Mouse (Mus musculus): ENCODE data around the gene Ppig. TPM values are rescaled to one million over a fixed set of nuclear protein-coding genes. Genes with fewer than 3 reads are reported as not detected.

Gene Ppig
- polyA plus RNA-seq, 1 experiment from 2014 or later: 125 TPM

GRCm38 (mm10) chr2:69700446-69700845 is 21.9 kb upstream of the Ppig start:
- 95% methylated on average over 8 of the region's 8 CpGs for WGBS
- Histone ChIP-seq H3K9ac (no peak overlapping the region), H3K4me3 (no peak overlapping the region), H3K27ac (no peak overlapping the region), H3K36me3 (replicated peaks) (peaks cover 42% of the 10 kb centered on the region), H3K27me3 (replicated peaks) (no peaks in the 10 kb centered on the region), H3K9me3 (no peaks in the 10 kb centered on the region; the same call in none of the 2 replicates), H3K4me1 (no peaks in the 10 kb centered on the region), H3K4me2 (no peak overlapping the region)
- no peak for ATAC-seq (replicated peaks)

- WGBS: 91% methylated on average over 14 of the region's 14 CpGs
- Histone ChIP-seq H3K36me3 (replicated peaks) (no peaks in the 10 kb centered on the region), H3K9me3 (no peaks in the 10 kb centered on the region), H3K4me3 (peak overlapping the region; percentile 95; the same call in 1 of the 2 replicates), H3K4me2 (0 out of 2 replicates have a peak overlapping the region, but pooled peaks have one; percentile 78), H3K4me1 (peaks cover 9% of the 10 kb centered on the region), H3K27me3 (replicated peaks) (0 out of 2 replicates have a peak, but pooled peaks cover 11% of the 10 kb centered on the region), H3K9ac (no peak overlapping the region), H3K27ac (no peak overlapping the region)
- no peak for ATAC-seq (replicated peaks)
Measured at GRCm38 (mm10) chr2:69712171-69712570, 10.2 kb upstream of the Ppig start.

GRCm38 (mm10) chr2:69712981-69713625 is 9.2 kb upstream of the Ppig start, which contains the start of gene Fastkd1:
TSS of gene Fastkd1 (minus strand) at chr2:69713516.
- no peaks in the 10 kb centered on the region for H3K36me3 ChIP-seq (replicated peaks)
- H3K9ac ChIP-seq: peak within 1 kb of the TSS; percentile 77
- H3K4me2 ChIP-seq: peak within 1 kb of the TSS; percentile 78
- peak; percentile 99 for ATAC-seq (replicated peaks)
- H3K4me3 ChIP-seq: peak within 1 kb of the TSS; percentile 95
- 0 out of 2 replicates have a peak, but pooled peaks cover 11% of the 10 kb centered on the region for H3K27me3 ChIP-seq (replicated peaks)
- no peaks in the 10 kb centered on the region for H3K9me3 ChIP-seq
- peaks cover 9% of the 10 kb centered on the region for H3K4me1 ChIP-seq
- peak within 1 kb of the TSS; percentile 79 for H3K27ac ChIP-seq
- WGBS: under 1% methylated on average over 39 of the region's 39 CpGs

- no peak overlapping the region for H3K27ac ChIP-seq
- H3K4me3 ChIP-seq: peak overlapping the region; percentile 95
- no peaks in the 10 kb centered on the region for H3K36me3 ChIP-seq (replicated peaks)
- H3K9me3 ChIP-seq: no peaks in the 10 kb centered on the region
- peak overlapping the region; percentile 78 for H3K4me2 ChIP-seq
- ATAC-seq (replicated peaks): peak; percentile 61; the same call in 1 of the 2 replicates
- WGBS: 34% methylated on average over 4 of the region's 4 CpGs
- H3K4me1 ChIP-seq: peaks cover 9% of the 10 kb centered on the region
- H3K9ac ChIP-seq: no peak overlapping the region; the same call in 1 of the 2 replicates
- 0 out of 2 replicates have a peak, but pooled peaks cover 11% of the 10 kb centered on the region for H3K27me3 ChIP-seq (replicated peaks)
Measured at GRCm38 (mm10) chr2:69713626-69714014, 8.7 kb upstream of the Ppig start.

- H3K9ac ChIP-seq: no peak overlapping the region
- H3K4me1 ChIP-seq: peaks cover 9% of the 10 kb centered on the region
- H3K36me3 ChIP-seq (replicated peaks): no peaks in the 10 kb centered on the region
- 78% methylated on average over 5 of the region's 5 CpGs for WGBS
- H3K9me3 ChIP-seq: no peaks in the 10 kb centered on the region
- H3K4me3 ChIP-seq: no peak overlapping the region
- no peak overlapping the region for H3K27ac ChIP-seq
- no peak for ATAC-seq (replicated peaks)
- H3K27me3 ChIP-seq (replicated peaks): 0 out of 2 replicates have a peak, but pooled peaks cover 11% of the 10 kb centered on the region
- H3K4me2 ChIP-seq: no peak overlapping the region
Measured at GRCm38 (mm10) chr2:69714126-69714525, 8.2 kb upstream of the Ppig start.

- WGBS: 75% methylated on average over 3 of the region's 3 CpGs
- no peak overlapping the region for H3K9ac ChIP-seq
- no peak for ATAC-seq (replicated peaks)
- peaks cover 19% of the 10 kb centered on the region for H3K27me3 ChIP-seq (replicated peaks)
- H3K9me3 ChIP-seq: no peaks in the 10 kb centered on the region
- H3K27ac ChIP-seq: no peak overlapping the region
- H3K4me2 ChIP-seq: no peak overlapping the region
- H3K4me1 ChIP-seq: peaks cover 9% of the 10 kb centered on the region
- H3K36me3 ChIP-seq (replicated peaks): no peaks in the 10 kb centered on the region
- H3K4me3 ChIP-seq: no peak overlapping the region
Measured at GRCm38 (mm10) chr2:69716483-69716882, 5.9 kb upstream of the Ppig start.

GRCm38 (mm10) chr2:69719121-69719520 is 3.2 kb upstream of the Ppig start:
- Histone ChIP-seq H3K4me1 (peaks cover 7% of the 10 kb centered on the region), H3K27ac (no peak overlapping the region), H3K9ac (no peak overlapping the region), H3K4me2 (no peak overlapping the region), H3K27me3 (replicated peaks) (peaks cover 18% of the 10 kb centered on the region), H3K36me3 (replicated peaks) (no peaks in the 10 kb centered on the region), H3K4me3 (no peak overlapping the region), H3K9me3 (no peaks in the 10 kb centered on the region)
- ATAC-seq (replicated peaks): no peak
- WGBS: 93% methylated on average over 1 of the region's 1 CpGs

GRCm38 (mm10) chr2:69722650-69723518 is 539 bp downstream of the Ppig start:
- no peaks in the 10 kb centered on the region for H3K36me3 ChIP-seq (replicated peaks)
- peak overlapping the region; percentile 97 for H3K4me3 ChIP-seq
- under 1% methylated on average over 87 of the region's 91 CpGs for WGBS
- peaks cover 8% of the 10 kb centered on the region for H3K27me3 ChIP-seq (replicated peaks)
- peak; percentile 98 for ATAC-seq (replicated peaks)
- no peaks in the 10 kb centered on the region for H3K9me3 ChIP-seq
- H3K4me2 ChIP-seq: peak overlapping the region; percentile 74
- H3K27ac ChIP-seq: peak overlapping the region; percentile 88
- H3K4me1 ChIP-seq: peaks cover 16% of the 10 kb centered on the region
- peak overlapping the region; percentile 82 for H3K9ac ChIP-seq

GRCm38 (mm10) chr2:69723519-69723825 is 1.1 kb downstream of the Ppig start:
- 2% methylated on average over 13 of the region's 13 CpGs for WGBS
- Histone ChIP-seq H3K4me2 (peak overlapping the region; percentile 74), H3K4me1 (peaks cover 16% of the 10 kb centered on the region), H3K9me3 (no peaks in the 10 kb centered on the region), H3K36me3 (replicated peaks) (no peaks in the 10 kb centered on the region), H3K27ac (peak overlapping the region; percentile 88), H3K27me3 (replicated peaks) (peaks cover 8% of the 10 kb centered on the region), H3K9ac (peak overlapping the region; percentile 82), H3K4me3 (peak overlapping the region; percentile 97)
- ATAC-seq (replicated peaks): no peak; the same call in 1 of the 2 replicates

- ATAC-seq (replicated peaks): no peak
- H3K27ac ChIP-seq: no peak overlapping the region
- H3K27me3 ChIP-seq (replicated peaks): no peaks in the 10 kb centered on the region
- H3K36me3 ChIP-seq (replicated peaks): peaks cover 50% of the 10 kb centered on the region
- H3K9ac ChIP-seq: no peak overlapping the region
- H3K4me2 ChIP-seq: no peak overlapping the region
- H3K4me3 ChIP-seq: no peak overlapping the region
- no peaks in the 10 kb centered on the region for H3K4me1 ChIP-seq
- H3K9me3 ChIP-seq: no peaks in the 10 kb centered on the region; the same call in 1 of the 2 replicates
- 95% methylated on average over 1 of the region's 1 CpGs for WGBS
Measured at GRCm38 (mm10) chr2:69745091-69745490, 22.7 kb downstream of the Ppig start.

GRCm38 (mm10) chr2:69760980-69761379 is 38.6 kb downstream of the Ppig start:
- Histone ChIP-seq H3K4me2 (no peak overlapping the region), H3K9ac (no peak overlapping the region), H3K4me3 (no peak overlapping the region), H3K9me3 (no peaks in the 10 kb centered on the region), H3K4me1 (no peaks in the 10 kb centered on the region), H3K27me3 (replicated peaks) (no peaks in the 10 kb centered on the region), H3K27ac (no peak overlapping the region), H3K36me3 (replicated peaks) (no peaks in the 10 kb centered on the region)
- 21% methylated on average over 5 of the region's 5 CpGs for WGBS
- no peak for ATAC-seq (replicated peaks)

GRCm38 (mm10) chr2:69763340-69763739 is 41.0 kb downstream of the Ppig start:
- H3K27me3 ChIP-seq (replicated peaks): no peaks in the 10 kb centered on the region

More at GRCm38 (mm10) chr2:69763340-69763739, 41.0 kb downstream of the Ppig start:
- ATAC-seq (replicated peaks): no peak
- H3K36me3 ChIP-seq (replicated peaks): no peaks in the 10 kb centered on the region
- no peaks in the 10 kb centered on the region for H3K9me3 ChIP-seq
- H3K4me1 ChIP-seq: no peaks in the 10 kb centered on the region
- no peak overlapping the region for H3K9ac ChIP-seq
- WGBS: 91% methylated on average over 4 of the region's 4 CpGs
- H3K4me3 ChIP-seq: no peak overlapping the region
- H3K27ac ChIP-seq: no peak overlapping the region
- no peak overlapping the region for H3K4me2 ChIP-seq
